32 mouse cellular contexts compared by ENCODE assay signal in genomic region chr10:95739421-95739820, GRCm38 (mm10).
"Had no signal": no experiment of that assay in that cellular context is flagged by ENCODE, and none has a peak within 500 bp of the region (broad histone marks: within the 10 kb centered on the region; RNA-seq: fewer than 3 reads in every experiment).

No protein-coding gene starts in this region.

- ATAC-seq: liver, embryonic 12.5 days; liver, postnatal 0 days; lung, postnatal 0 days; midbrain, embryonic 13.5 days; midbrain, embryonic 15.5 days; midbrain, embryonic 16.5 days had no signal

- H3K4me2 ChIP-seq: limb, embryonic 12.5 days; limb, embryonic 13.5 days; limb, embryonic 15.5 days; liver, embryonic 11.5 days; liver, embryonic 12.5 days; liver, embryonic 13.5 days; liver, embryonic 15.5 days; lung, embryonic 14.5 days; lung, embryonic 15.5 days; midbrain, embryonic 11.5 days; midbrain, embryonic 12.5 days; midbrain, embryonic 13.5 days; midbrain, embryonic 15.5 days; neural tube, embryonic 12.5 days had no signal

- H3K4me3 ChIP-seq: limb, embryonic 10.5 days; limb, embryonic 12.5 days; limb, embryonic 13.5 days; limb, embryonic 15.5 days; liver, embryonic 12.5 days; liver, embryonic 13.5 days; liver, embryonic 15.5 days; lung, embryonic 15.5 days; megakaryocyte, embryonic 14.5 days; midbrain, embryonic 10.5 days; midbrain, embryonic 12.5 days; midbrain, embryonic 13.5 days; midbrain, embryonic 15.5 days; myocyte; neural tube, embryonic 12.5 days had no signal

- H3K27ac ChIP-seq: limb, embryonic 10.5 days; limb, embryonic 12.5 days; limb, embryonic 13.5 days; limb, embryonic 15.5 days; liver, embryonic 12.5 days; liver, embryonic 13.5 days; liver, embryonic 14.5 days; liver, embryonic 15.5 days; lung, embryonic 15.5 days; macrophage; midbrain, embryonic 10.5 days; midbrain, embryonic 12.5 days; midbrain, embryonic 13.5 days; midbrain, embryonic 15.5 days; neural tube, embryonic 12.5 days had no signal

- H3K27me3 ChIP-seq: limb, embryonic 12.5 days; limb, embryonic 13.5 days; limb, embryonic 15.5 days; liver, embryonic 12.5 days; liver, embryonic 13.5 days; liver, embryonic 15.5 days; lung, embryonic 15.5 days; midbrain, embryonic 12.5 days; midbrain, embryonic 13.5 days; midbrain, embryonic 15.5 days; neural tube, embryonic 12.5 days had no signal

- H3K36me3 ChIP-seq: limb, embryonic 10.5 days; limb, embryonic 12.5 days; limb, embryonic 13.5 days; limb, embryonic 15.5 days; liver, embryonic 12.5 days; liver, embryonic 13.5 days; liver, embryonic 15.5 days; lung, embryonic 15.5 days; midbrain, embryonic 10.5 days; midbrain, embryonic 12.5 days; midbrain, embryonic 13.5 days; midbrain, embryonic 15.5 days; neural tube, embryonic 12.5 days had no signal

- H3K9ac ChIP-seq: limb, embryonic 12.5 days; limb, embryonic 13.5 days; limb, embryonic 15.5 days; liver, embryonic 12.5 days; liver, embryonic 13.5 days; liver, embryonic 14.5 days; liver, embryonic 15.5 days; liver, postnatal 0 days; lung, embryonic 14.5 days; lung, embryonic 15.5 days; midbrain, embryonic 12.5 days; midbrain, embryonic 13.5 days; midbrain, embryonic 15.5 days; neural tube, embryonic 12.5 days had no signal

- DNase-seq: left cerebral cortex, postnatal 4 days; liver; liver, embryonic 13.5 days; liver, postnatal 0 days; lung, adult 18-20 months; lung, adult 2 months; lung, embryonic 14.5 days; lung, postnatal 10 days; lung, postnatal 14 days; lung, postnatal 36 days; lung, postnatal 4 days; midbrain, embryonic 14.5 days had no signal

- H3K4me1 ChIP-seq: limb, embryonic 10.5 days; limb, embryonic 12.5 days; limb, embryonic 13.5 days; limb, embryonic 15.5 days; liver, embryonic 12.5 days; liver, embryonic 13.5 days; liver, embryonic 15.5 days; lung, embryonic 15.5 days; megakaryocyte, embryonic 14.5 days; midbrain, embryonic 10.5 days; midbrain, embryonic 12.5 days; midbrain, embryonic 13.5 days; midbrain, embryonic 15.5 days; neural tube, embryonic 12.5 days had no signal

- H3K9me3 ChIP-seq: limb, embryonic 10.5 days; limb, embryonic 15.5 days; liver, embryonic 13.5 days; liver, embryonic 15.5 days; lung, embryonic 15.5 days had no signal
